Mouse (Mus musculus): Measurements from ENCODE around the gene Ascl3.

DNA sequence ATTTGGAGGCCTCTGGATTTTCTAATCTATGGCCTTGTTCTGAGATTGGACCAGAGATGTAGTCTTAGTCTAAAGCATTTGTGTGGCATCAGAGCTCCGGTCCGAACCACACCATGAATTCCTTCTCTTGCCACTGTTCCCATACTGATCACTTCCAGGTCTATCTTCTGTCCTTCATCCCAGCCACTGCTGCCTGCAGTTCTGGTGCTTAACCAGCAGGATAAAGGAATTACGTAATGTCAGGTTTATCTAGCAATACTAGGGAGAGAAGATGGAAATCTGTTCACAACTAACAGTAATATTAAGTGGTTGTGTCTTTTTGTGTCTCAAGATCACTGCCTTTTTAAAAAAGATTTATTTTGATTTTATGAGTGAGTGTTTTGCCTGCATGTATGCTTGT lies 41.4 kb downstream of the Ascl3 start:
- TF ChIP-seq CTCF (IDR thresholded peaks at IDR 0.05; ENCODE audit: low read depth) (peak; percentile 62), EP300 (optimal IDR thresholded peaks at IDR 0.05) (no peak)

Measured in stomach, postnatal 0 days (tissue).